Mouse (Mus musculus) hindbrain, embryonic 11.5 days (tissue): Measurements from ENCODE around the gene Zmym5. TPM values are rescaled to one million over a fixed set of nuclear protein-coding genes. Genes with fewer than 3 reads are reported as not detected.
"Not testable (repeated sequence)": the region's sequence is repeated elsewhere in the genome, so short reads cannot be mapped to it uniquely, and the experiment has no call there.

Experiments
- ATAC-seq: fragments of 200-750 bp; cut with Nextera tagmentation; 2 replicates; pipeline ENCODE4 v1.8.0; 2017; ENCODE audit warnings: mild to moderate bottlenecking, moderate TSS enrichment, moderate library complexity; ENCODE audit not compliant: low FRiP score
- DNase-seq: peaks from one replicate; pipeline ENCODE4 v3.0.0-alpha.2; 2015; ENCODE audit warnings: low spot score
- H3K27ac ChIP-seq: fragments of 300-500 bp; sonication (generic); 2 replicates; pipeline ENCODE4 v1.5.1; 2014; ENCODE audit warnings: mild to moderate bottlenecking, low read depth, low read length
- H3K27me3 ChIP-seq: fragments of 300-500 bp; sonication (generic); 2 replicates; pipeline ENCODE4 v1.6.1; 2014; ENCODE audit warnings: mild to moderate bottlenecking, low read length, moderate library complexity, mixed read lengths; ENCODE audit not compliant: control insufficient read depth, insufficient read depth
- H3K36me3 ChIP-seq: fragments of 300-500 bp; sonication (generic); 2 replicates; pipeline ENCODE4 v1.6.1; 2014; ENCODE audit warnings: mild to moderate bottlenecking, low read length, moderate library complexity, mixed read lengths; ENCODE audit not compliant: control insufficient read depth, insufficient read depth
- H3K4me1 ChIP-seq: fragments of 300-500 bp; sonication (generic); replicated peaks from 2 replicates; pipeline ENCODE4 v1.6.1; 2014; ENCODE audit warnings: low read length, mixed read lengths; ENCODE audit not compliant: control insufficient read depth, insufficient read depth
- H3K4me2 ChIP-seq: fragments of 300-500 bp; sonication (generic); replicated peaks from 2 replicates; pipeline ENCODE4 v1.6.1; 2014; ENCODE audit warnings: mild to moderate bottlenecking, low read depth, low read length
- H3K4me3 ChIP-seq: fragments of 300-500 bp; sonication (generic); 2 replicates; pipeline ENCODE4 v1.5.1; 2014; ENCODE audit warnings: low read depth, low read length
- H3K9ac ChIP-seq: fragments of 300-500 bp; sonication (generic); 2 replicates; pipeline ENCODE4 v1.6.1; 2014; ENCODE audit warnings: low read depth, low read length
- H3K9me3 ChIP-seq: fragments of 300-500 bp; sonication (generic); 2 replicates; pipeline ENCODE4 v1.6.1; 2016; ENCODE audit warnings: low read length; ENCODE audit not compliant: control insufficient read depth
- WGBS: fragments of 180-500 bp; shearing (Covaris S2); extraction: QIAGEN DNeasy Blood & Tissue Kit; methylation state at CpG from one replicate; pipeline ENCODE4 v1.1.7; 2014; 5-methylcytosine and 5-hydroxymethylcytosine counted together
- polyA plus RNA-seq: library from polyadenylated mRNA; unstranded; fragments of >200 nt; fragmentation: Nextera tagmentation; extraction: Ambion mirVana; gene quantifications from 2 replicates; pipeline ENCODE4 v1.2.1, GENCODE M21; 2014

Gene Zmym5
- polyA plus RNA-seq, 1 experiment from 2014 or later = 29.4 TPM

GRCm38 (mm10) chr14:56778933-56779300, 32.6 kb downstream of the Zmym5 start:
- H3K4me3 ChIP-seq = peak overlapping the region; percentile 97
- DNase-seq (no peak), ATAC-seq (0 out of 2 replicates have a peak, but pooled peaks have one; percentile 7)
- H3K4me2 ChIP-seq = peak overlapping the region; percentile 47
- peak overlapping the region; percentile 85 for H3K27ac ChIP-seq
- no peaks in the 10 kb centered on the region for H3K27me3 ChIP-seq
- H3K4me1 ChIP-seq = no peaks in the 10 kb centered on the region
- no peaks in the 10 kb centered on the region for H3K36me3 ChIP-seq
- H3K9me3 ChIP-seq = no peaks in the 10 kb centered on the region
- 57% methylated on average over 3 of the region's 3 CpGs for WGBS
- H3K9ac ChIP-seq = peak overlapping the region; percentile 87

DNA sequence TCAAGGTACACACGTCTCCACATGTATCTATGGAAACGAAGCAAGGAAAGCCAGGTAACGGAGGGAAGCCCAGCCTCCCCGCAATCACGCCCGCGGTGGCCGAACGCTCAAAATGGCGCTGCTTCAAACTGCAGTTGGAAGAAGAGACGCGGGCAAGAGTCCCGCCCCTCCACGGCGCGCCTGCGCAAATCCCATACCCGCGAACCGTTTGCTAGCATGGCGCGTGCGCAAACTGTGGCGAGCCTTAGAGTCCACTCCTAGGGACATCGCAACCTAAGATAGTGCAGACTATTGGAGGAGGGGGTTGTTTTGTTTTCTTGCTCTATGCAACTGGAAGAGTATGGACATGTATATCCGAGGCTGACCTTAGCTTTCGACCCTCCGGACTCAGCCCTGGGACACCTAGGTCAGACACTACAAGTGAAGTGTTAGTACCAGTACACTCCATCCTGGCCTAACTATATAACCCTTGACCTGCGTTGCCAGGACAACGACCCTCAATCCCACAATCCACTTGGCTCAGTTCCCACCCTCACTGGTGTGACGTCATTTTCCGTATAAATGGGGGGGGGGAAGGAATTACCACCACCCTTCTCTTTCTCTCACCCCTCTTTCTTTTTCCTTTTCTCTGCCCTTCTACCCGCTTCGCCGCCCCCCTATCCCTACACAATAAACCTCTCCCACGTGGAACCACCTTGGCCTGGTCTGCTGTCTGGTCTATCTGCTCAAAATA, 33.1 kb downstream of the Zmym5 start, which contains the start of gene Pspc1:
TSS of gene Pspc1 (minus strand) at position 117 of the 733 bp plus-strand sequence.
- Histone ChIP-seq H3K27me3 (no peaks in the 10 kb centered on the region), H3K4me1 (no peaks in the 10 kb centered on the region), H3K9me3 (no peaks in the 10 kb centered on the region), H3K9ac (peak within 1 kb of the TSS; percentile 87), H3K36me3 (no peaks in the 10 kb centered on the region), H3K4me2 (peak within 1 kb of the TSS; percentile 61), H3K27ac (peak within 1 kb of the TSS; percentile 85), H3K4me3 (peak within 1 kb of the TSS; percentile 97)
- ATAC-seq (peak; percentile 97), DNase-seq (peak; percentile 99)
- under 1% methylated on average over 36 of the region's 36 CpGs for WGBS

GRCm38 (mm10) chr14:56777360-56778136, 34.0 kb downstream of the Zmym5 start:
- Histone ChIP-seq H3K9me3 (no peaks in the 10 kb centered on the region), H3K4me2 (peak overlapping the region; percentile 61), H3K4me1 (no peaks in the 10 kb centered on the region), H3K9ac (peak overlapping the region; percentile 87), H3K36me3 (no peaks in the 10 kb centered on the region), H3K27ac (peak overlapping the region; percentile 85), H3K4me3 (peak overlapping the region; percentile 97), H3K27me3 (no peaks in the 10 kb centered on the region)
- under 1% methylated on average over 71 of the region's 71 CpGs for WGBS
- peak; percentile 77 for DNase-seq
- ATAC-seq = peak; percentile 15; the same call in 1 of the 2 replicates

DNA sequence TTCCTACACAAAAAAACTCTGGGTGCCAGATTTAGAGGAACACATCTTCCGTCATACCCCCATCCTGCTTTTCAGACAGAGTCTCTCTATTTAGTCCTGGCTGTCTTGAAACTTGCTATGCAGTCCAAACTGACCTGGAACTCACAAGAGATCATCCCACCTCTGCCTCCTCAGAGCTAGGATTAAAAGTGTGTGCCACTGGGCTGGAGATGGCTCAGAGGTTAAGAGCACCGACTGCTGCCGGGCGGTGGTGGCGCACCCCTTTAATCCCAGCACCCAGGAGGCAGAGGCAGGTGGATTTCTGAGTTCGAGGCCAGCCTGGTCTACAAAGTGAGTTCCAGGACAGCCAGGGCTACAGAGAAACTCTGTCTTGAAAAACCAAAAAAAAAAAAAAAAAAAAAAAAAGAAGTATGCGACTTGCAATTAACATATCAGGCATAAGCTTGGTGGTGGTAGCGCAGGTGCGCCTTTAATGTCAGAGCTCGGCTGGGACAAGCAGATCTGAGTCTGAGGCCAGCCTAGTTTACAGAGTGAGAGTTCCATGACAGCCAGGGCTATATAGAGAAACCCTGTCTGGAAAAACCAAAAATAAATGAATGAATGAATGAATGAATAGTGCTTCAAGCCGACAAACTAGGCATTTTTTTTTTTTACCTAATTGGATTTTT, 34.8 kb downstream of the Zmym5 start:
- peak; percentile 11 for DNase-seq
- WGBS = 35% methylated on average over 11 of the region's 11 CpGs
- H3K9me3 ChIP-seq = no peaks in the 10 kb centered on the region
- no peak for ATAC-seq
- H3K36me3 ChIP-seq = no peaks in the 10 kb centered on the region
- peak overlapping the region; percentile 61 for H3K4me2 ChIP-seq
- H3K4me1 ChIP-seq = no peaks in the 10 kb centered on the region
- no peaks in the 10 kb centered on the region for H3K27me3 ChIP-seq
- peak overlapping the region; percentile 97 for H3K4me3 ChIP-seq
- H3K27ac ChIP-seq = no peak overlapping the region
- peak overlapping the region; percentile 87 for H3K9ac ChIP-seq

DNA sequence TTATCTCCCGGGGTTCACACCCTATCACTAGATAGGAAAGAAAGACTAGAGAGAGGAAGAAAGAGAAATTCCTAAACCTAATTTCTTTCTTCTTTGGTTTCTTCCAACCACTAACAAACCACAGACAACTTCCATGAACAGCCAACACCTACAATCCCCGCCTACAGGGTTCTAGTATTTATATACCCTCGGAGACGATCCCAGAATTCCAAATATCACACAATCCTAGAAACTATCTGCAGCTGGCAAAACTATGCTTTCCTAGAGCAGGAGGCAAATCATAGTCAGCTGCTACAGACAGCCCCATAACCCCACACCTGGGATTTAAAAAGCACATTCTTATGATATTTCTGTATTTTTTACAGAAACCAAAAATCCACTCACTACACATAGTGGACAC, 36.1 kb downstream of the Zmym5 start:
- Histone ChIP-seq H3K27ac (no peak overlapping the region), H3K9ac (no peak overlapping the region), H3K4me3 (peak overlapping the region; percentile 17; the same call in 1 of the 2 replicates), H3K27me3 (no peaks in the 10 kb centered on the region), H3K4me2 (peak overlapping the region; percentile 32), H3K9me3 (no peaks in the 10 kb centered on the region), H3K36me3 (no peaks in the 10 kb centered on the region), H3K4me1 (no peaks in the 10 kb centered on the region)
- 77% methylated on average over 4 of the region's 4 CpGs for WGBS
- ATAC-seq (no peak), DNase-seq (no peak)

- 83% methylated on average over 2 of the region's 2 CpGs for WGBS
- not testable (repeated sequence) for H3K4me3 ChIP-seq, H3K9ac ChIP-seq, ATAC-seq, H3K4me2 ChIP-seq, H3K9me3 ChIP-seq, H3K36me3 ChIP-seq, H3K4me1 ChIP-seq, H3K27ac ChIP-seq, H3K27me3 ChIP-seq, DNase-seq
Measured at GRCm38 (mm10) chr14:56766438-56766837, 45.1 kb downstream of the Zmym5 start.

- not testable (repeated sequence) for H3K27ac ChIP-seq, H3K9me3 ChIP-seq, H3K4me3 ChIP-seq, H3K27me3 ChIP-seq, H3K4me1 ChIP-seq, DNase-seq, H3K9ac ChIP-seq, H3K36me3 ChIP-seq, H3K4me2 ChIP-seq
- ATAC-seq = peak; percentile 54; the same call in 1 of the 2 replicates
- WGBS = 93% methylated on average over 2 of the region's 3 CpGs
Measured at GRCm38 (mm10) chr14:56765117-56765516, 46.4 kb downstream of the Zmym5 start.

DNA sequence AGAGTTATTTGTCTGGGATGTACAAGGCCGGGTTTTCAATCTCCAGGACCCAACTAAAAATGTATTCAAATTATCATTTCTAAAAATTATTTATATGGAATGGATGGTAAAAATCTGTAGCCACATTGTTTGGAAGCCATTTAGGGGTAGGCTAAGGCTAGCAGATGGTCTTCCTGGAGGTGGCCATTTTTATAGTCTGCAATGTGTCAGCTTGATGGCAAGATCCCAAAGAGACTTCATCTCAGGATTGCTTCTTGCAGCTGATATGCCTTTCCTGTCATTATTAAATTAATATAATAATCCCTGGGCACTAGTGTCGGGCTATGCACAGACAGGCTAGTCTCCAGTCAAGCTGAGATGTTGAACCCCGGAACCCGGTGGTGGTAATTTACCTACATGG, 60.2 kb downstream of the Zmym5 start:
- 90% methylated on average over 4 of the region's 4 CpGs for WGBS
- no peaks in the 10 kb centered on the region for H3K27me3 ChIP-seq
- no peak for ATAC-seq

More for the DNA sequence above, 60.2 kb downstream of the Zmym5 start:
- Histone ChIP-seq H3K9ac (no peak overlapping the region), H3K4me3 (no peak overlapping the region), H3K36me3 (peaks cover 9% of the 10 kb centered on the region; the same call in 1 of the 2 replicates), H3K9me3 (no peaks in the 10 kb centered on the region), H3K4me1 (no peaks in the 10 kb centered on the region), H3K4me2 (no peak overlapping the region), H3K27ac (no peak overlapping the region)
- DNase-seq = no peak
